8 mouse cellular contexts compared by ENCODE assay signal in the genomic region with DNA sequence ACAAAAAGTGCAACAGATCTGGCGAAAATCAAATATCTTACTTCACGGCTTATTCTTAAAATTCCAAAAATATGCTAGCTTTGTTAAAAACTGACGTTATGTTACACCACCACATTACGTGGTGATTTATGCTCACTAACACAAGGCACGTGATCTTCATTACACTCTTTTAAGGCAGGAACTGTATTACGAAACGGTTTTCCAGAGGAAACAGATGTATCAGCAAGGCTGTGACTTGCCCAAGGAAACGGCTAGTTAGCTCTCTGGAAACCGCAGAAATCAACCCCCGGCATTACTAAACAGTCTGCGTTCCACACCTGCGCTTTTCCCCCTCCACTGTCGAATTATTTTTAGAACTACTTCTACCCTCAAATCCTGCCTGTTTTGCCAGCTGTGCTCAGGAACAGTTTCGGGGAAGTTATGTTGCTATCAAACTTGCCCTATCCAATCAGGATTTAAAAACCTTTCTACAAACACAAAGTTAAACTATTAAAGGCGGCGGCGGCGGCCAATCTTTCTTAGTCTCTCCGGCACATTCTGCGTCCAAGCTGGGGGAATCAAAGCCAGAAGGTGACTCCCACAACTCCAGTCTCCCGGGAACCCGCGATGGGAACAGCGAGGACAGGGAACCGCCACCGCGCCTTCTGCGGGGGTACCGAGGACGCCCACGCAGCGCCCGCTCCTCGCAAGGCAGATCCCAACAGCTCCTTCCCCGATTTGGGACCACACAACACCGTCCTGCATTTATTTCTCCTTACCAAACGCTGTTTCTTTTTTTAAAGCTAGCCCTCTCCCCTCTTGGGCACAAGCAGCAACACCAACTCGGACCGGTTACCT. TPM values are rescaled to one million over a fixed set of nuclear protein-coding genes. Genes with fewer than 3 reads are reported as not detected.
DNase-seq lines count a peak whose midpoint lies in the region; ATAC-seq and TF ChIP-seq lines count a peak whose summit lies in the region.

No protein-coding gene starts in this region.

- DNase-seq in ES-CJ7 (ENCODE audit: low read depth, low spot score) = peak; percentile 62
- peak; percentile 41 for DNase-seq in c-Kit-positive CD71-positive TER-119-negative erythroid progenitor cells, embryonic 14.5 days (ENCODE audit: low read depth)
- DNase-seq in heart, postnatal 0 days (ENCODE audit: low spot score) = peak; percentile 80
- DNase-seq in kidney, postnatal 36 days = peak; percentile 68 to 82
- DNase-seq in liver, embryonic 14.5 days (ENCODE audit: low read depth in 3 of 3, low spot score in 3 of 3) = peak; percentile 24 to 60 (median 40)
- peak; percentile 19 for DNase-seq in neural tube, embryonic 10.5 days (ENCODE audit: extremely low spot score, low spot score)

- H3K4me3 ChIP-seq in forebrain, embryonic 12.5 days (replicated peaks) = peak overlapping the region; percentile 86
- peak overlapping the region; percentile 88 for H3K4me3 ChIP-seq in heart, postnatal 0 days (ENCODE audit: low read depth, low read length)
- H3K4me3 ChIP-seq in liver, embryonic 14.5 days (ENCODE audit: insufficient read depth in 1 of 2, low read depth in 2 of 2, low read length in 2 of 2) = peak overlapping the region; percentile 69 to 85
- H3K4me3 ChIP-seq in testis, adult 2 months (ENCODE audit: control insufficient read depth, low read depth, low read length) = peak overlapping the region; percentile 93

- no peak for TF ChIP-seq POLR2A in testis, adult 2 months (IDR thresholded peaks at IDR 0.05; ENCODE audit: control insufficient read depth, low read depth, low read length)

- TF ChIP-seq EP300 in heart, postnatal 0 days (IDR thresholded peaks at IDR 0.05; ENCODE audit: low read depth) = no peak
- peak; percentile 31; the same call in 1 of the 2 replicates for TF ChIP-seq EP300 in liver, embryonic 14.5 days (IDR thresholded peaks at IDR 0.05; ENCODE audit: low read depth)

- peak overlapping the region; percentile 71 for H3K4me2 ChIP-seq in forebrain, embryonic 12.5 days
- H3K4me2 ChIP-seq in heart, postnatal 0 days (ENCODE audit: low read depth, low read length) = peak overlapping the region; percentile 67
- peak overlapping the region; percentile 91 for H3K4me2 ChIP-seq in liver, embryonic 14.5 days (ENCODE audit: low read depth)

- H3K9ac ChIP-seq in forebrain, embryonic 12.5 days = peak overlapping the region; percentile 73
- H3K9ac ChIP-seq in heart, postnatal 0 days (replicated peaks; ENCODE audit: low read depth, low read length) = peak overlapping the region; percentile 71
- peak overlapping the region; percentile 84 for H3K9ac ChIP-seq in liver, embryonic 14.5 days (replicated peaks)

- peak; percentile 39 for ATAC-seq in forebrain, embryonic 12.5 days (ENCODE audit: low FRiP score)
- ATAC-seq in heart, postnatal 0 days (ENCODE audit: insufficient read depth, low read depth) = peak; percentile 26
- 0 out of 2 replicates have a peak, but pooled peaks have one; percentile 7 for ATAC-seq in liver, embryonic 14.5 days (ENCODE audit: insufficient read depth)

- H3K36me3 ChIP-seq in forebrain, embryonic 12.5 days (replicated peaks) = no peaks in the 10 kb centered on the region
- no peaks in the 10 kb centered on the region for H3K36me3 ChIP-seq in heart, postnatal 0 days (replicated peaks; ENCODE audit: control insufficient read depth, insufficient read depth, low read length)
- no peaks in the 10 kb centered on the region for H3K36me3 ChIP-seq in liver, embryonic 14.5 days (replicated peaks; ENCODE audit: control insufficient read depth, insufficient read depth, low read depth)
- no peaks in the 10 kb centered on the region for H3K36me3 ChIP-seq in testis, adult 2 months (ENCODE audit: control insufficient read depth, insufficient read depth, low read length)

- no peak for TF ChIP-seq CTCF in heart, postnatal 0 days (IDR thresholded peaks at IDR 0.05; ENCODE audit: low read depth)
- no peak for TF ChIP-seq CTCF in liver, embryonic 14.5 days (IDR thresholded peaks at IDR 0.05; ENCODE audit: low read depth)
- no peak for TF ChIP-seq CTCF in testis, adult 2 months (IDR thresholded peaks at IDR 0.05; ENCODE audit: control insufficient read depth, insufficient read depth, insufficient replicate concordance, low read depth, low read length)

- peak overlapping the region; percentile 98 for H3K27ac ChIP-seq in forebrain, embryonic 12.5 days
- H3K27ac ChIP-seq in heart, postnatal 0 days (ENCODE audit: low read depth) = peak overlapping the region; percentile 98
- H3K27ac ChIP-seq in liver, embryonic 14.5 days = peak overlapping the region; percentile 61
- peak overlapping the region; percentile 92 for H3K27ac ChIP-seq in testis, adult 2 months (ENCODE audit: control insufficient read depth, insufficient read depth, low read depth, low read length)

- WGBS in forebrain, embryonic 12.5 days = under 1% methylated on average over 37 of the region's 39 CpGs
- under 1% methylated on average over 39 of the region's 39 CpGs for WGBS in heart, postnatal 0 days
- under 1% methylated on average over 39 of the region's 39 CpGs for WGBS in liver, embryonic 14.5 days (ENCODE audit: insufficient replicate concordance)

- H3K27me3 ChIP-seq in forebrain, embryonic 12.5 days = peaks cover 7% of the 10 kb centered on the region; the same call in 1 of the 2 replicates
- H3K27me3 ChIP-seq in heart, postnatal 0 days (ENCODE audit: control insufficient read depth, insufficient read depth, low read length) = no peaks in the 10 kb centered on the region
- H3K27me3 ChIP-seq in liver, embryonic 14.5 days (ENCODE audit: control insufficient read depth, insufficient read depth, low read length) = no peaks in the 10 kb centered on the region
- no peaks in the 10 kb centered on the region for H3K27me3 ChIP-seq in testis, adult 2 months (ENCODE audit: control insufficient read depth, insufficient read depth, low read length)

- peaks cover 22% of the 10 kb centered on the region for H3K4me1 ChIP-seq in forebrain, embryonic 12.5 days
- peaks cover 6% of the 10 kb centered on the region; the same call in 1 of the 2 replicates for H3K4me1 ChIP-seq in heart, postnatal 0 days (ENCODE audit: control insufficient read depth, insufficient read depth)
- peaks cover 4 to 7% of the 10 kb centered on the region in 2 experiments for H3K4me1 ChIP-seq in liver, embryonic 14.5 days (replicated peaks; ENCODE audit: control insufficient read depth in 2 of 2, insufficient read depth in 2 of 2, low read length in 1 of 2)
- H3K4me1 ChIP-seq in testis, adult 2 months (ENCODE audit: control insufficient read depth, insufficient read depth, low read length) = peaks cover 6% of the 10 kb centered on the region; the same call in 1 of the 2 replicates

- no peaks in the 10 kb centered on the region for H3K9me3 ChIP-seq in forebrain, embryonic 12.5 days
- H3K9me3 ChIP-seq in heart, postnatal 0 days (replicated peaks; ENCODE audit: control insufficient read depth, low read length) = no peaks in the 10 kb centered on the region
- H3K9me3 ChIP-seq in liver, embryonic 14.5 days (ENCODE audit: control insufficient read depth, low read length) = no peaks in the 10 kb centered on the region

RNA-seq across cellular contexts. Expression of a gene that starts 1.2 kb away (rescaled TPM):
- polyA plus RNA-seq in forebrain, embryonic 12.5 days (2016; fragmentation: Nextera tagmentation; extraction: Ambion mirVana) = 15.6 and 17.2 TPM in 2 replicates
- total RNA-seq in heart, postnatal 0 days (2014; rRNA removed; ENCODE audit: low replicate concordance) = 22.5 and 26.6 TPM in 2 replicates
- 9.4 and 9.6 TPM in 2 replicates for polyA plus RNA-seq in heart, postnatal 0 days (2015; fragmentation: Nextera tagmentation; extraction: Ambion mirVana)
- 1.1 and 1.9 TPM in 2 replicates for polyA plus RNA-seq in liver, embryonic 14.5 days (2012; rRNA removed)
- polyA plus RNA-seq in liver, embryonic 14.5 days (2014; fragmentation: Nextera tagmentation; extraction: Ambion mirVana) = 1.9 and 2.5 TPM in 2 replicates
- 13.1 and 16.3 TPM in 2 replicates for polyA plus RNA-seq in testis, adult 2 months (2012; rRNA removed)

RNA-seq across cellular contexts. Expression of a gene that starts 46.9 kb away (rescaled TPM):
- polyA plus RNA-seq in forebrain, embryonic 12.5 days (2016; fragmentation: Nextera tagmentation; extraction: Ambion mirVana) = 42.5 and 44.7 TPM in 2 replicates
- 144 and 267 TPM in 2 replicates for total RNA-seq in heart, postnatal 0 days (2014; rRNA removed; ENCODE audit: low replicate concordance)
- 1,733 and 1,796 TPM in 2 replicates for polyA plus RNA-seq in heart, postnatal 0 days (2015; fragmentation: Nextera tagmentation; extraction: Ambion mirVana)
- polyA plus RNA-seq in liver, embryonic 14.5 days (2012; rRNA removed) = 15.5 and 34.8 TPM in 2 replicates
- polyA plus RNA-seq in liver, embryonic 14.5 days (2014; fragmentation: Nextera tagmentation; extraction: Ambion mirVana) = 105 TPM in 2 replicates
- polyA plus RNA-seq in testis, adult 2 months (2012; rRNA removed) = 4.5 and 5.3 TPM in 2 replicates

Comparison
In these comparisons a context has a peak if more than half of its experiments do, and no peak if none do; other contexts are left out.
1. Peak in every context shown above with its lines: DNase-seq, ATAC-seq, H3K4me3 ChIP-seq and H3K27ac ChIP-seq.
2. DNase-seq: peak in every context shown above with its lines; median percentile 80 in heart, postnatal 0 days; 75 in kidney, postnatal 36 days; 62 in ES-CJ7; 41 in c-Kit-positive CD71-positive TER-119-negative erythroid progenitor cells, embryonic 14.5 days; 40 in liver, embryonic 14.5 days; 19 in neural tube, embryonic 10.5 days.
3. RNA of a gene that starts 46.9 kb away (polyA plus RNA-seq): 1,733 to 1,796 TPM in heart, postnatal 0 days; 15.5 to 105 TPM in liver, embryonic 14.5 days, 42.5 to 44.7 TPM in forebrain, embryonic 12.5 days and 4.5 to 5.3 TPM in testis, adult 2 months; every median in the first group is over 10 times any median in the second.